Comparison of ENCODE assay signal across 9 mouse cellular contexts in genomic region chr3:51603705-51604291, GRCm38 (mm10). TPM values are rescaled to one million over a fixed set of nuclear protein-coding genes. Genes with fewer than 3 reads are reported as not detected.
DNase-seq lines count a peak whose midpoint lies in the region; ATAC-seq and TF ChIP-seq lines count a peak whose summit lies in the region.
"Had no signal": no experiment of that assay in that cellular context is flagged by ENCODE, and none has a peak within 500 bp of the region (broad histone marks: within the 10 kb centered on the region; RNA-seq: fewer than 3 reads in every experiment).

No protein-coding gene starts in this region.

- DNase-seq in forebrain, embryonic 10.5 days (ENCODE audit: extremely low spot score, low spot score) = no peak
- peak; percentile 24 to 37 for DNase-seq in B cell, adult 2 months
- peak; percentile 56 for DNase-seq in cerebellum, adult 8-10 months
- peak; percentile 79 to 82 for DNase-seq in layer of hippocampus, adult 2 months (ENCODE audit: low spot score in 2 of 2)
- peak; percentile 87 for DNase-seq in midbrain, postnatal 0 days (ENCODE audit: low spot score)
- no peak for DNase-seq in liver
- DNase-seq in heart, adult 2 months = no peak

- no peaks in the 10 kb centered on the region for H3K36me3 ChIP-seq in forebrain, embryonic 13.5 days (ENCODE audit: poor library complexity, severe bottlenecking)
- H3K36me3 ChIP-seq in forebrain, embryonic 10.5 days (replicated peaks) = no peaks in the 10 kb centered on the region
- no peaks in the 10 kb centered on the region for H3K36me3 ChIP-seq in midbrain, postnatal 0 days (ENCODE audit: insufficient read depth, low read length)
- H3K36me3 ChIP-seq in heart, adult 2 months (ENCODE audit: control insufficient read depth, insufficient read depth, low read length) = no peaks in the 10 kb centered on the region

- intact Hi-C loops in heart, adult 2 months (cut with DNase I) = no loop called here

- no peaks in the 10 kb centered on the region for H3K9me3 ChIP-seq in forebrain, embryonic 13.5 days (replicated peaks)
- no peaks in the 10 kb centered on the region for H3K9me3 ChIP-seq in forebrain, embryonic 10.5 days
- H3K9me3 ChIP-seq in midbrain, postnatal 0 days (ENCODE audit: low read length) = no peaks in the 10 kb centered on the region

- TF ChIP-seq EP300 in heart, adult 2 months (IDR thresholded peaks at IDR 0.05; ENCODE audit: insufficient read depth, low read depth, low read length) = no peak

- TF ChIP-seq POLR2A in heart, adult 2 months (IDR thresholded peaks at IDR 0.05; ENCODE audit: insufficient read depth, low read depth, low read length) = no peak

- no peak for TF ChIP-seq CTCF in layer of hippocampus, adult 2 months (conservative IDR thresholded peaks at IDR 0.05)
- no peak for TF ChIP-seq CTCF in midbrain, postnatal 0 days (IDR thresholded peaks at IDR 0.05)
- TF ChIP-seq CTCF in heart, adult 2 months (IDR thresholded peaks at IDR 0.05) = no peak

- no peaks in the 10 kb centered on the region for H3K27me3 ChIP-seq in forebrain, embryonic 13.5 days
- H3K27me3 ChIP-seq in forebrain, embryonic 10.5 days (ENCODE audit: poor library complexity, severe bottlenecking) = no peaks in the 10 kb centered on the region
- no peaks in the 10 kb centered on the region for H3K27me3 ChIP-seq in midbrain, postnatal 0 days (ENCODE audit: insufficient read depth, low read length)
- H3K27me3 ChIP-seq in heart, adult 2 months (ENCODE audit: control insufficient read depth, insufficient read depth, low read length) = no peaks in the 10 kb centered on the region
- H3K27me3 ChIP-seq: megakaryocyte, embryonic 14.5 days had no signal

- ATAC-seq in forebrain, embryonic 13.5 days = peak; percentile 94
- peak; percentile 62; the same call in 1 of the 2 replicates for ATAC-seq in midbrain, postnatal 0 days (ENCODE audit: low FRiP score)

- 43% methylated on average over 15 of the region's 15 CpGs for WGBS in forebrain, embryonic 13.5 days
- 96% methylated on average over 15 of the region's 15 CpGs for WGBS in forebrain, embryonic 10.5 days
- 58% methylated on average over 15 of the region's 15 CpGs for WGBS in midbrain, postnatal 0 days
- WGBS in heart, adult 2 months = 71% methylated on average over 15 of the region's 15 CpGs

- no peaks in the 10 kb centered on the region for H3K79me2 ChIP-seq in heart, adult 2 months (replicated peaks; ENCODE audit: control insufficient read depth, insufficient read depth, low read length)

- no peak overlapping the region for H3K4me3 ChIP-seq in forebrain, embryonic 13.5 days
- no peak overlapping the region for H3K4me3 ChIP-seq in forebrain, embryonic 10.5 days
- peak overlapping the region; percentile 36; the same call in 1 of the 2 replicates for H3K4me3 ChIP-seq in layer of hippocampus, adult 2 months
- H3K4me3 ChIP-seq in midbrain, postnatal 0 days (ENCODE audit: low read depth, low read length) = no peak overlapping the region
- H3K4me3 ChIP-seq in heart, adult 2 months = no peak overlapping the region
- H3K4me3 ChIP-seq: megakaryocyte, embryonic 14.5 days had no signal

- no peak overlapping the region for H3K4me2 ChIP-seq in forebrain, embryonic 13.5 days
- no peak overlapping the region for H3K4me2 ChIP-seq in midbrain, postnatal 0 days (ENCODE audit: low read depth, low read length, poor library complexity, severe bottlenecking)

- peaks cover 10% of the 10 kb centered on the region for H3K4me1 ChIP-seq in forebrain, embryonic 13.5 days
- H3K4me1 ChIP-seq in forebrain, embryonic 10.5 days = peaks cover 5% of the 10 kb centered on the region; the same call in 1 of the 2 replicates
- H3K4me1 ChIP-seq in midbrain, postnatal 0 days (ENCODE audit: insufficient read depth, low read length) = no peaks in the 10 kb centered on the region
- no peaks in the 10 kb centered on the region for H3K4me1 ChIP-seq in heart, adult 2 months (ENCODE audit: control insufficient read depth, insufficient read depth, low read length)

- H3K27ac ChIP-seq in forebrain, embryonic 13.5 days = peak overlapping the region; percentile 84
- H3K27ac ChIP-seq in forebrain, embryonic 10.5 days = no peak overlapping the region
- H3K27ac ChIP-seq in layer of hippocampus, adult 2 months = no peak overlapping the region
- H3K27ac ChIP-seq in midbrain, postnatal 0 days (ENCODE audit: low read depth, low read length) = no peak overlapping the region
- H3K27ac ChIP-seq in heart, adult 2 months = no peak overlapping the region

- no peak overlapping the region for H3K9ac ChIP-seq in forebrain, embryonic 13.5 days
- H3K9ac ChIP-seq in midbrain, postnatal 0 days (replicated peaks; ENCODE audit: low read length, poor library complexity, severe bottlenecking) = no peak overlapping the region
- no peak overlapping the region for H3K9ac ChIP-seq in heart, adult 2 months (ENCODE audit: low read depth, low read length)

RNA-seq across cellular contexts. Expression of gene Setd7, which starts 43.1 kb away (rescaled TPM):
- polyA plus RNA-seq in forebrain, embryonic 13.5 days (2015; fragmentation: Nextera tagmentation; extraction: Ambion mirVana) = 5.1 TPM in 2 replicates
- polyA plus RNA-seq in forebrain, embryonic 10.5 days (2016; fragmentation: Nextera tagmentation; extraction: Ambion mirVana) = 5.0 TPM in 2 replicates
- total RNA-seq in layer of hippocampus, adult 2 months (2021) = 100 to 1,000 TPM; 138 to 144 TPM
- 11.7 and 16.1 TPM in 2 replicates for total RNA-seq in midbrain, postnatal 0 days (2014; rRNA removed)
- 1.1 and 2.7 TPM in 2 replicates for polyA plus RNA-seq in midbrain, postnatal 0 days (2015; fragmentation: Nextera tagmentation; extraction: Ambion mirVana)
- total RNA-seq in heart, adult 2 months (2021) = 10 to 100 TPM; 51.0 to 68.2 TPM
- 21.6 and 36.6 TPM in 2 replicates for polyA plus RNA-seq in heart, adult 2 months (2012; rRNA removed)

RNA-seq across cellular contexts. Expression of gene Mgst2, which starts 56.4 kb away (rescaled TPM):
- polyA plus RNA-seq in forebrain, embryonic 13.5 days (2015; fragmentation: Nextera tagmentation; extraction: Ambion mirVana) = 0.37 and 0.96 TPM in 2 replicates
- polyA plus RNA-seq in forebrain, embryonic 10.5 days (2016; fragmentation: Nextera tagmentation; extraction: Ambion mirVana) = 0.67 TPM in 1 of 2 replicates, not detected in the other
- total RNA-seq in layer of hippocampus, adult 2 months (2021) = not detected
- total RNA-seq in midbrain, postnatal 0 days (2014; rRNA removed) = 0.16 TPM in 1 of 2 replicates, not detected in the other
- polyA plus RNA-seq in midbrain, postnatal 0 days (2015; fragmentation: Nextera tagmentation; extraction: Ambion mirVana) = 0.58 and 1.3 TPM in 2 replicates
- total RNA-seq in heart, adult 2 months (2021) = under 1 TPM; 0.43 to 0.60 TPM
- 0.06 and 1.4 TPM in 2 replicates for polyA plus RNA-seq in heart, adult 2 months (2012; rRNA removed)

Comparison
In these comparisons a context has a peak if more than half of its experiments do, and no peak if none do; other contexts are left out.
1. DNase-seq: peak in B cell, adult 2 months (2 of 2), cerebellum, adult 8-10 months (single experiment), layer of hippocampus, adult 2 months (2 of 2) and midbrain, postnatal 0 days (single experiment); none in forebrain, embryonic 10.5 days (single experiment), liver (single experiment) and heart, adult 2 months (0 of 2).